Mouse (Mus musculus) liver, embryonic 12.5 days (tissue): ENCODE data around the gene Gm10142. TPM values are rescaled to one million over a fixed set of nuclear protein-coding genes. Genes with fewer than 3 reads are reported as not detected.
"Not testable (repeated sequence)": the region's sequence is repeated elsewhere in the genome, so short reads cannot be mapped to it uniquely, and the experiment has no call there.

Source experiments
- ATAC-seq: fragments of 200-750 bp; cut with Nextera tagmentation; 2 replicates; pipeline ENCODE4 v1.8.0; 2017; ENCODE audit warnings: moderate number of reproducible peaks, mild to moderate bottlenecking, moderate library complexity
- H3K27ac ChIP-seq: fragments of 300-500 bp; sonication (generic); 2 replicates; pipeline ENCODE4 v1.5.1; 2016; ENCODE audit warnings: mild to moderate bottlenecking
- H3K27me3 ChIP-seq: fragments of 300-500 bp; sonication (generic); replicated peaks from 2 replicates; pipeline ENCODE4 v1.6.1; 2016; ENCODE audit warnings: mild to moderate bottlenecking, moderate library complexity
- H3K36me3 ChIP-seq: fragments of 300-500 bp; sonication (generic); 2 replicates; pipeline ENCODE4 v1.6.1; 2016; ENCODE audit warnings: mild to moderate bottlenecking, moderate library complexity
- H3K4me1 ChIP-seq: fragments of 300-500 bp; sonication (generic); 2 replicates; pipeline ENCODE4 v1.6.1; 2016
- H3K4me2 ChIP-seq: fragments of 300-500 bp; sonication (generic); 2 replicates; pipeline ENCODE4 v1.6.1; 2016; ENCODE audit warnings: mild to moderate bottlenecking, moderate library complexity
- H3K4me3 ChIP-seq: fragments of 300-500 bp; sonication (generic); 2 replicates; pipeline ENCODE4 v1.5.1; 2016; ENCODE audit warnings: mild to moderate bottlenecking, moderate library complexity
- H3K9ac ChIP-seq: fragments of 300-500 bp; sonication (generic); 2 replicates; pipeline ENCODE4 v1.6.1; 2016; ENCODE audit warnings: mild to moderate bottlenecking, moderate library complexity
- H3K9me3 ChIP-seq: fragments of 300-500 bp; sonication (generic); replicated peaks from 2 replicates; pipeline ENCODE4 v1.6.1; 2016; ENCODE audit warnings: mild to moderate bottlenecking, moderate library complexity
- whole genome bisulfite sequencing: fragments of 180-500 bp; shearing (Covaris S2); methylation state at CpG from one replicate; pipeline ENCODE4 v1.1.7; 2016; ENCODE audit not compliant: insufficient replicate concordance; 5-methylcytosine and 5-hydroxymethylcytosine counted together
- polyA plus RNA-seq: library from polyadenylated mRNA; unstranded; fragments of >200 nt; fragmentation: Nextera tagmentation; extraction: Ambion mirVana; gene quantifications from 2 replicates; pipeline ENCODE4 v1.2.1, GENCODE M21; 2016

The Gm10142 gene
- not detected in 2 replicates for polyA plus RNA-seq

- no peak for ATAC-seq
- Histone ChIP-seq H3K27me3 (no peaks in the 10 kb centered on the region; the same call in 1 of the 2 replicates), H3K4me2 (no peak within 1 kb of the TSS), H3K27ac (no peak within 1 kb of the TSS), H3K4me1 (no peaks in the 10 kb centered on the region), H3K36me3 (no peaks in the 10 kb centered on the region), H3K9ac (no peak within 1 kb of the TSS), H3K9me3 (0 out of 2 replicates have a peak, but pooled peaks cover 3% of the 10 kb centered on the region), H3K4me3 (no peak within 1 kb of the TSS)
- 50% methylated on average over 1 of the region's 1 CpGs for WGBS
Measured at GRCm38 (mm10) chr10:77715507-77715906, at the start of gene Gm10142. Gm10142 (plus strand) TSS chr10:77715807.

GRCm38 (mm10) chr10:77666342-77666741, 49.3 kb upstream of the Gm10142 start:
- H3K27ac ChIP-seq = no peak overlapping the region

GRCm38 (mm10) chr10:77667402-77667801, 48.2 kb upstream of the Gm10142 start:
- H3K4me2 ChIP-seq = no peak overlapping the region
- peaks cover 23% of the 10 kb centered on the region for H3K4me1 ChIP-seq
- no peaks in the 10 kb centered on the region for H3K36me3 ChIP-seq
- H3K9me3 ChIP-seq = no peaks in the 10 kb centered on the region
- 75% methylated on average over 4 of the region's 4 CpGs for WGBS
- H3K27me3 ChIP-seq = peaks cover 48% of the 10 kb centered on the region
- ATAC-seq = no peak
- no peak overlapping the region for H3K4me3 ChIP-seq
- H3K27ac ChIP-seq = no peak overlapping the region
- H3K9ac ChIP-seq = no peak overlapping the region

More at GRCm38 (mm10) chr10:77666342-77666741, 49.3 kb upstream of the Gm10142 start:
- Histone ChIP-seq H3K9me3 (no peaks in the 10 kb centered on the region), H3K9ac (no peak overlapping the region), H3K27me3 (peaks cover 49% of the 10 kb centered on the region), H3K4me1 (peaks cover 14% of the 10 kb centered on the region), H3K36me3 (no peaks in the 10 kb centered on the region), H3K4me3 (no peak overlapping the region), H3K4me2 (no peak overlapping the region)
- 75% methylated on average over 8 of the region's 8 CpGs for WGBS
- ATAC-seq = no peak

- Histone ChIP-seq H3K36me3 (no peaks in the 10 kb centered on the region), H3K4me2 (no peak overlapping the region), H3K4me3 (no peak overlapping the region), H3K9me3 (no peaks in the 10 kb centered on the region), H3K27ac (peak overlapping the region; percentile 74), H3K27me3 (peaks cover 40% of the 10 kb centered on the region), H3K9ac (no peak overlapping the region), H3K4me1 (peaks cover 25% of the 10 kb centered on the region)
- WGBS = 67% methylated on average over 4 of the region's 4 CpGs
- no peak; the same call in 1 of the 2 replicates for ATAC-seq
Measured at GRCm38 (mm10) chr10:77670710-77671109, 44.9 kb upstream of the Gm10142 start.

GRCm38 (mm10) chr10:77671519-77671918, 44.1 kb upstream of the Gm10142 start:
- 5% methylated on average over 4 of the region's 4 CpGs for WGBS
- no peak overlapping the region for H3K9ac ChIP-seq
- H3K36me3 ChIP-seq = no peaks in the 10 kb centered on the region
- H3K4me1 ChIP-seq = peaks cover 25% of the 10 kb centered on the region
- H3K27ac ChIP-seq = peak overlapping the region; percentile 74
- no peak overlapping the region for H3K4me3 ChIP-seq
- peaks cover 41% of the 10 kb centered on the region for H3K27me3 ChIP-seq
- peak; percentile 89 for ATAC-seq
- no peaks in the 10 kb centered on the region for H3K9me3 ChIP-seq
- peak overlapping the region; percentile 42 for H3K4me2 ChIP-seq

- 51% methylated on average over 13 of the region's 13 CpGs for WGBS
- Histone ChIP-seq H3K4me3 (no peak overlapping the region), H3K27me3 (peaks cover 53% of the 10 kb centered on the region), H3K4me1 (peaks cover 30% of the 10 kb centered on the region), H3K9ac (no peak overlapping the region), H3K36me3 (no peaks in the 10 kb centered on the region), H3K27ac (no peak overlapping the region), H3K9me3 (no peaks in the 10 kb centered on the region), H3K4me2 (no peak overlapping the region)
- no peak for ATAC-seq
Measured at GRCm38 (mm10) chr10:77673765-77674164, 41.8 kb upstream of the Gm10142 start.

- Histone ChIP-seq H3K9ac (no peak overlapping the region), H3K27ac (no peak overlapping the region), H3K27me3 (peaks cover 81% of the 10 kb centered on the region), H3K36me3 (no peaks in the 10 kb centered on the region), H3K4me1 (peaks cover 7% of the 10 kb centered on the region; the same call in 1 of the 2 replicates), H3K4me3 (peak overlapping the region; percentile 15; the same call in 1 of the 2 replicates), H3K4me2 (peak overlapping the region; percentile 43), H3K9me3 (no peaks in the 10 kb centered on the region)
- no peak for ATAC-seq
- WGBS = 5% methylated on average over 35 of the region's 35 CpGs
Measured at GRCm38 (mm10) chr10:77677562-77677961, 38.0 kb upstream of the Gm10142 start.

GRCm38 (mm10) chr10:77682994-77683393, 32.6 kb upstream of the Gm10142 start:
- no peak for ATAC-seq
- 50% methylated on average over 7 of the region's 7 CpGs for WGBS
- Histone ChIP-seq H3K36me3 (no peaks in the 10 kb centered on the region), H3K4me1 (peaks cover under 1% of the 10 kb centered on the region; the same call in 1 of the 2 replicates), H3K4me2 (no peak overlapping the region), H3K27ac (no peak overlapping the region), H3K9me3 (no peaks in the 10 kb centered on the region), H3K4me3 (no peak overlapping the region), H3K9ac (no peak overlapping the region), H3K27me3 (peaks cover 90% of the 10 kb centered on the region)

- H3K9ac ChIP-seq = no peak overlapping the region
- H3K4me1 ChIP-seq = no peaks in the 10 kb centered on the region
- H3K27ac ChIP-seq = no peak overlapping the region
- no peak for ATAC-seq
- WGBS = 37% methylated on average over 8 of the region's 8 CpGs
- no peaks in the 10 kb centered on the region for H3K36me3 ChIP-seq
- no peak overlapping the region for H3K4me3 ChIP-seq
- no peak overlapping the region for H3K4me2 ChIP-seq
- H3K27me3 ChIP-seq = peaks cover 90% of the 10 kb centered on the region
- no peaks in the 10 kb centered on the region for H3K9me3 ChIP-seq
Measured at GRCm38 (mm10) chr10:77684181-77684580, 31.4 kb upstream of the Gm10142 start.

- Histone ChIP-seq H3K36me3 (no peaks in the 10 kb centered on the region), H3K4me3 (no peak within 1 kb of the TSS), H3K27me3 (peaks cover 89% of the 10 kb centered on the region), H3K27ac (no peak within 1 kb of the TSS), H3K4me2 (no peak within 1 kb of the TSS), H3K4me1 (no peaks in the 10 kb centered on the region), H3K9ac (no peak within 1 kb of the TSS), H3K9me3 (no peaks in the 10 kb centered on the region)
- ATAC-seq = no peak
- 5% methylated on average over 22 of the region's 22 CpGs for WGBS
Measured at GRCm38 (mm10) chr10:77685895-77686664, 29.5 kb upstream of the Gm10142 start, which contains the start of gene Tspear. Tspear (plus strand) TSS chr10:77686569.

GRCm38 (mm10) chr10:77687021-77687420, 28.6 kb upstream of the Gm10142 start:
- no peaks in the 10 kb centered on the region for H3K36me3 ChIP-seq
- H3K4me2 ChIP-seq = no peak overlapping the region
- no peaks in the 10 kb centered on the region for H3K9me3 ChIP-seq
- peaks cover 91% of the 10 kb centered on the region for H3K27me3 ChIP-seq
- no peak overlapping the region for H3K4me3 ChIP-seq
- WGBS = 21% methylated on average over 10 of the region's 10 CpGs
- ATAC-seq = no peak
- H3K9ac ChIP-seq = no peak overlapping the region
- no peaks in the 10 kb centered on the region for H3K4me1 ChIP-seq
- H3K27ac ChIP-seq = no peak overlapping the region

GRCm38 (mm10) chr10:77690356-77690807, 25.2 kb upstream of the Gm10142 start, which contains the start of gene Gm19402:
Gm19402 (minus strand) TSS chr10:77690757.
- 48% methylated on average over 3 of the region's 3 CpGs for WGBS
- not testable (repeated sequence) for ATAC-seq
- H3K27me3 ChIP-seq = peaks cover 77% of the 10 kb centered on the region

More at GRCm38 (mm10) chr10:77690356-77690807, 25.2 kb upstream of the Gm10142 start, which contains the start of gene Gm19402:
- H3K4me3 ChIP-seq, H3K4me2 ChIP-seq, H3K4me1 ChIP-seq, H3K36me3 ChIP-seq, H3K9me3 ChIP-seq, H3K9ac ChIP-seq, H3K27ac ChIP-seq: not testable (repeated sequence)
